9 mouse cellular contexts compared by ENCODE assay signal in the genomic region with DNA sequence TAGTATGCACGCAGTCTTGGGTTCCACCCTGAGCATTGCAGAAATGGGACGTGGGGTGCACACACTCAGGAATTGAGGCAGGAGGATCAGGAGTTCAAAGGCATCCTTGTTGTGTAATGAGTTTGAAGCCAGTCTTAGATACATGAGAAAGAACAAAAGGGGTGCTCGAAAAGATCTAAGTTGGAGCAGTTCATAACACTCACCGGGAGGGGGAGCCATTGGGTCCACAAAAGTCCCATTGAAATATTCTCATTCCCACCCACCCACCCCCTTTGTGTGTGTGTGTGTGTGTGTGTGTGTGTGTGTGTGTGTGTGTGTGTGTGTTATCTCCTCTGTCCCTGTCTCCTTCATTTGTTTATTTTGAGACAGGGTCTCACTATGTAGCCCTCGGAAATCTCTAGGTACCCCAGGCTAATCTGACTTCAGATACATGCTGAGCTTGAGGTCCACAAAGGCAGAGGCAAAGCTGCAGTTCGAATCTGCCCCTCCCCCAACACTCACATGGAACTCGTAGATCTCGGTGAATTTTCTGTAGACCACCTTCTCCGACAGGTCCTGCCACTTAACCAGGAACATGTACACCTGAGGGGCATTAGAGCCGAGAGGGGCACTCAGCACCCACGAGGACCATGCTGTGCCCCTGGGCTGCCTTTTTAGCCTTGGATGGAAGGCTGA. TPM values are rescaled to one million over a fixed set of nuclear protein-coding genes. Genes with fewer than 3 reads are reported as not detected.
A peak's percentile ranks its signal among the peaks of the same experiment; 100 is the strongest.
DNase-seq lines count a peak whose midpoint lies in the region; ATAC-seq and TF ChIP-seq lines count a peak whose summit lies in the region.
"Had no signal": no experiment of that assay in that cellular context is flagged by ENCODE, and none has a peak within 500 bp of the region (broad histone marks: within the 10 kb centered on the region; RNA-seq: fewer than 3 reads in every experiment).

No protein-coding gene starts in this region.

- H3K4me3 ChIP-seq in hindbrain, embryonic 12.5 days, result no peak overlapping the region
- no peak overlapping the region for H3K4me3 ChIP-seq in hindbrain, embryonic 16.5 days (ENCODE audit: low read length)
- no peak overlapping the region for H3K4me3 ChIP-seq in E14TG2a.4 (replicated peaks; ENCODE audit: low read length)
- peak overlapping the region; percentile 39 for H3K4me3 ChIP-seq in liver, embryonic 15.5 days (replicated peaks)
- H3K4me3 ChIP-seq: limb, embryonic 13.5 days had no signal

- H3K9ac ChIP-seq in hindbrain, embryonic 12.5 days, result peak overlapping the region; percentile 23; the same call in 1 of the 2 replicates
- no peak overlapping the region; the same call in 1 of the 2 replicates for H3K9ac ChIP-seq in hindbrain, embryonic 16.5 days (ENCODE audit: low read depth, low read length)
- no peak overlapping the region for H3K9ac ChIP-seq in liver, embryonic 15.5 days
- H3K9ac ChIP-seq: limb, embryonic 13.5 days had no signal

- peak; percentile 57 for DNase-seq in embryo, embryonic 10 days (ENCODE audit: low spot score)
- no peak for DNase-seq in left cerebral cortex, adult 18-20 months (ENCODE audit: low spot score in 2 of 2)
- DNase-seq in cerebellum, adult 11 months, result no peak
- no peak for DNase-seq in gastrocnemius, postnatal 14 days

- no peak for ATAC-seq in hindbrain, embryonic 12.5 days (ENCODE audit: low FRiP score)
- ATAC-seq in hindbrain, embryonic 16.5 days, result no peak
- no peak for ATAC-seq in liver, embryonic 15.5 days (ENCODE audit: insufficient read depth)

- intact Hi-C loops in gastrocnemius, postnatal 14 days (cut with DNase I; ENCODE audit: low total_unique reads), result no loop called here

- H3K36me3 ChIP-seq in hindbrain, embryonic 12.5 days, result no peaks in the 10 kb centered on the region
- H3K36me3 ChIP-seq in hindbrain, embryonic 16.5 days (ENCODE audit: control insufficient read depth, insufficient read depth, low read length), result no peaks in the 10 kb centered on the region
- no peaks in the 10 kb centered on the region for H3K36me3 ChIP-seq in E14TG2a.4 (ENCODE audit: insufficient read depth, low read length)
- no peaks in the 10 kb centered on the region for H3K36me3 ChIP-seq in liver, embryonic 15.5 days (replicated peaks)
- H3K36me3 ChIP-seq: limb, embryonic 13.5 days had no signal

- H3K4me1 ChIP-seq in hindbrain, embryonic 12.5 days, result 0 out of 2 replicates have a peak, but pooled peaks cover 3% of the 10 kb centered on the region
- H3K4me1 ChIP-seq in hindbrain, embryonic 16.5 days (ENCODE audit: control insufficient read depth, insufficient read depth, low read depth, low read length), result no peaks in the 10 kb centered on the region
- peaks cover 56% of the 10 kb centered on the region for H3K4me1 ChIP-seq in E14TG2a.4 (replicated peaks; ENCODE audit: low read depth, low read length)
- H3K4me1 ChIP-seq in liver, embryonic 15.5 days (replicated peaks), result peaks cover 13% of the 10 kb centered on the region

- H3K9me3 ChIP-seq in hindbrain, embryonic 12.5 days (replicated peaks), result no peaks in the 10 kb centered on the region
- H3K9me3 ChIP-seq in hindbrain, embryonic 16.5 days (ENCODE audit: control insufficient read depth, low read length), result no peaks in the 10 kb centered on the region
- no peaks in the 10 kb centered on the region for H3K9me3 ChIP-seq in E14TG2a.4 (ENCODE audit: low read length)
- H3K9me3 ChIP-seq in liver, embryonic 15.5 days (replicated peaks), result no peaks in the 10 kb centered on the region
- H3K9me3 ChIP-seq: limb, embryonic 13.5 days had no signal

- H3K27me3 ChIP-seq in hindbrain, embryonic 12.5 days, result peaks cover 5% of the 10 kb centered on the region
- H3K27me3 ChIP-seq in hindbrain, embryonic 16.5 days (replicated peaks; ENCODE audit: control insufficient read depth, insufficient read depth, low read length), result no peaks in the 10 kb centered on the region
- H3K27me3 ChIP-seq in E14TG2a.4 (ENCODE audit: insufficient read depth, low read length), result peaks cover 27% of the 10 kb centered on the region
- H3K27me3 ChIP-seq in liver, embryonic 15.5 days, result 0 out of 2 replicates have a peak, but pooled peaks cover 2% of the 10 kb centered on the region

- TF ChIP-seq CTCF in E14TG2a.4 (conservative IDR thresholded peaks at IDR 0.05; ENCODE audit: low read length), result peak; percentile 28

- H3K27ac ChIP-seq in hindbrain, embryonic 12.5 days, result no peak overlapping the region
- H3K27ac ChIP-seq in hindbrain, embryonic 16.5 days (ENCODE audit: low read depth, low read length), result no peak overlapping the region
- H3K27ac ChIP-seq in liver, embryonic 15.5 days (replicated peaks), result 0 out of 2 replicates have a peak overlapping the region, but pooled peaks have one; percentile 9
- H3K27ac ChIP-seq: limb, embryonic 13.5 days had no signal

- H3K4me2 ChIP-seq in hindbrain, embryonic 12.5 days (replicated peaks), result no peak overlapping the region
- no peak overlapping the region for H3K4me2 ChIP-seq in hindbrain, embryonic 16.5 days (ENCODE audit: low read length)
- peak overlapping the region; percentile 30 for H3K4me2 ChIP-seq in liver, embryonic 15.5 days
- H3K4me2 ChIP-seq: limb, embryonic 13.5 days had no signal

- WGBS in hindbrain, embryonic 12.5 days, result 40% methylated on average over 11 of the region's 11 CpGs
- WGBS in hindbrain, embryonic 16.5 days, result 44% methylated on average over 11 of the region's 11 CpGs
- WGBS in liver, embryonic 15.5 days (ENCODE audit: insufficient replicate concordance), result 24% methylated on average over 11 of the region's 11 CpGs

RNA-seq across cellular contexts. Expression of a gene that starts 1.7 kb away (rescaled TPM):
- polyA plus RNA-seq in hindbrain, embryonic 12.5 days (2016; fragmentation: Nextera tagmentation; extraction: Ambion mirVana), result 3.6 and 4.6 TPM in 2 replicates
- 2.3 and 2.7 TPM in 2 replicates for polyA plus RNA-seq in hindbrain, embryonic 16.5 days (2015; fragmentation: Nextera tagmentation; extraction: Ambion mirVana)
- 25.8 and 27.7 TPM in 2 replicates for polyA plus RNA-seq in liver, embryonic 15.5 days (2015; fragmentation: Nextera tagmentation; extraction: Ambion mirVana)
- total RNA-seq in left cerebral cortex, adult 18-20 months (2021), result 1 to 10 TPM; 5.3 to 7.7 TPM
- total RNA-seq in gastrocnemius, postnatal 14 days (2021), result 1 to 10 TPM; 2.6 to 4.2 TPM

RNA-seq across cellular contexts. Expression of a gene that starts 43.9 kb away (rescaled TPM):
- 11.7 and 12.8 TPM in 2 replicates for polyA plus RNA-seq in hindbrain, embryonic 12.5 days (2016; fragmentation: Nextera tagmentation; extraction: Ambion mirVana)
- 12.5 and 14.0 TPM in 2 replicates for polyA plus RNA-seq in hindbrain, embryonic 16.5 days (2015; fragmentation: Nextera tagmentation; extraction: Ambion mirVana)
- 1.8 and 2.3 TPM in 2 replicates for polyA plus RNA-seq in liver, embryonic 15.5 days (2015; fragmentation: Nextera tagmentation; extraction: Ambion mirVana)
- total RNA-seq in left cerebral cortex, adult 18-20 months (2021), result 10 to 100 TPM; 14.9 to 17.6 TPM
- total RNA-seq in gastrocnemius, postnatal 14 days (2021), result 1 to 10 TPM; 4.8 to 5.4 TPM

RNA-seq across cellular contexts. Expression of a gene that starts 51.1 kb away (rescaled TPM):
- 27.4 and 28.0 TPM in 2 replicates for polyA plus RNA-seq in hindbrain, embryonic 12.5 days (2016; fragmentation: Nextera tagmentation; extraction: Ambion mirVana)
- polyA plus RNA-seq in hindbrain, embryonic 16.5 days (2015; fragmentation: Nextera tagmentation; extraction: Ambion mirVana), result 21.3 TPM in 2 replicates
- 12.1 and 13.8 TPM in 2 replicates for polyA plus RNA-seq in liver, embryonic 15.5 days (2015; fragmentation: Nextera tagmentation; extraction: Ambion mirVana)
- 10 to 100 TPM; 14.1 to 15.7 TPM for total RNA-seq in left cerebral cortex, adult 18-20 months (2021)
- total RNA-seq in gastrocnemius, postnatal 14 days (2021), result 10 to 100 TPM; 13.9 to 18.3 TPM
